Mouse (Mus musculus): ENCODE measurements at regions not wholly inside any gene's neighbourhood (a gene's known extent, or its start where the extent isn't known, plus 50 kb on each side); places are given as distances from the start of the nearest gene placed in this dataset.

- H3K4me2 ChIP-seq (ENCODE audit: low read depth) = no peak overlapping the region
- H3K27me3 ChIP-seq (ENCODE audit: control insufficient read depth, insufficient read depth, insufficient read length) = no peaks in the 10 kb centered on the region
- no peak overlapping the region for H3ac ChIP-seq (ENCODE audit: control insufficient read depth, insufficient read length)
- no peak overlapping the region for H3K4me3 ChIP-seq
- H3K79me2 ChIP-seq (ENCODE audit: control insufficient read depth, insufficient read depth) = no peaks in the 10 kb centered on the region
- TF ChIP-seq MYOG (IDR thresholded peaks at IDR 0.05; ENCODE audit: control insufficient read depth in 1 of 3, insufficient read depth in 1 of 3, insufficient read length in 2 of 3, low read depth in 2 of 3) (no peak), USF1 (IDR thresholded peaks at IDR 0.05; ENCODE audit: low read depth) (peak; percentile 38)
- H3K36me3 ChIP-seq (ENCODE audit: control insufficient read depth, insufficient read depth) = no peaks in the 10 kb centered on the region
Observed at GRCm38 (mm10) chr5:105990777-105991176, 114.4 kb downstream of the Zfp326 start.

- H3K4me3 ChIP-seq = no peak overlapping the region
- no peaks in the 10 kb centered on the region for H3K36me3 ChIP-seq (ENCODE audit: control insufficient read depth, insufficient read depth)
- no peak overlapping the region for H3K4me2 ChIP-seq (ENCODE audit: low read depth)
- TF ChIP-seq POLR2AphosphoS2 (IDR thresholded peaks at IDR 0.05; ENCODE audit: insufficient read length, low read depth) (no peak), MYOG (IDR thresholded peaks at IDR 0.05; ENCODE audit: control insufficient read depth in 1 of 3, insufficient read depth in 1 of 3, insufficient read length in 2 of 3, low read depth in 2 of 3) (no peak), REST (IDR thresholded peaks at IDR 0.05; ENCODE audit: insufficient read depth, insufficient read length) (no peak), MAX (IDR thresholded peaks at IDR 0.05; ENCODE audit: low read depth) (no peak), CEBPB (IDR thresholded peaks at IDR 0.05; ENCODE audit: insufficient read depth, poor library complexity, severe bottlenecking) (no peak), TCF12 (IDR thresholded peaks at IDR 0.05; ENCODE audit: insufficient read depth, poor library complexity, severe bottlenecking) (no peak), MYOD1 (IDR thresholded peaks at IDR 0.05; ENCODE audit: control insufficient read depth in 1 of 3, insufficient read length in 2 of 3, low read depth in 2 of 3) (no peak), TCF3 (IDR thresholded peaks at IDR 0.05; ENCODE audit: insufficient read length, low read depth) (no peak), E2F4 (IDR thresholded peaks at IDR 0.05; ENCODE audit: insufficient read depth) (no peak), POLR2A (IDR thresholded peaks at IDR 0.05; ENCODE audit: insufficient read length, low read depth) (no peak), USF1 (IDR thresholded peaks at IDR 0.05; ENCODE audit: low read depth) (no peak), SRF (IDR thresholded peaks at IDR 0.05; ENCODE audit: control insufficient read depth, insufficient read length, low read depth) (no peak)
- H3K27me3 ChIP-seq (ENCODE audit: control insufficient read depth, insufficient read depth, insufficient read length) = no peaks in the 10 kb centered on the region
- no peaks in the 10 kb centered on the region for H3K79me2 ChIP-seq (ENCODE audit: control insufficient read depth, insufficient read depth)
- H3ac ChIP-seq (ENCODE audit: control insufficient read depth, insufficient read length) = no peak overlapping the region
Observed at GRCm38 (mm10) chr5:105986401-105986800, 110.0 kb downstream of the Zfp326 start.

GRCm38 (mm10) chr5:105983131-105983530, 106.8 kb downstream of the Zfp326 start:
- TF ChIP-seq MYOG (IDR thresholded peaks at IDR 0.05; ENCODE audit: control insufficient read depth in 1 of 3, insufficient read depth in 1 of 3, insufficient read length in 2 of 3, low read depth in 2 of 3) (no peak), MAX (IDR thresholded peaks at IDR 0.05; ENCODE audit: low read depth) (no peak), MYOD1 (IDR thresholded peaks at IDR 0.05; ENCODE audit: control insufficient read depth in 1 of 3, insufficient read length in 2 of 3, low read depth in 2 of 3) (no peak), POLR2AphosphoS2 (IDR thresholded peaks at IDR 0.05; ENCODE audit: insufficient read length, low read depth) (no peak), CEBPB (IDR thresholded peaks at IDR 0.05; ENCODE audit: insufficient read depth, poor library complexity, severe bottlenecking) (no peak), E2F4 (IDR thresholded peaks at IDR 0.05; ENCODE audit: insufficient read depth) (no peak), POLR2A (IDR thresholded peaks at IDR 0.05; ENCODE audit: insufficient read length, low read depth) (no peak), USF1 (IDR thresholded peaks at IDR 0.05; ENCODE audit: low read depth) (no peak), REST (IDR thresholded peaks at IDR 0.05; ENCODE audit: insufficient read depth, insufficient read length) (no peak), SRF (IDR thresholded peaks at IDR 0.05; ENCODE audit: control insufficient read depth, insufficient read length, low read depth) (no peak), TCF12 (IDR thresholded peaks at IDR 0.05; ENCODE audit: insufficient read depth, poor library complexity, severe bottlenecking) (no peak), TCF3 (IDR thresholded peaks at IDR 0.05; ENCODE audit: insufficient read length, low read depth) (no peak)
- Histone ChIP-seq H3K36me3 (ENCODE audit: control insufficient read depth, insufficient read depth) (no peaks in the 10 kb centered on the region), H3K27me3 (ENCODE audit: control insufficient read depth, insufficient read depth, insufficient read length) (peaks cover 15% of the 10 kb centered on the region), H3K79me2 (ENCODE audit: control insufficient read depth, insufficient read depth) (no peaks in the 10 kb centered on the region), H3K4me2 (ENCODE audit: low read depth) (no peak overlapping the region), H3K4me3 (no peak overlapping the region), H3ac (ENCODE audit: control insufficient read depth, insufficient read length) (no peak overlapping the region)

- no peak for TF ChIP-seq TCF3 (IDR thresholded peaks at IDR 0.05; ENCODE audit: insufficient read length, low read depth)
- TF ChIP-seq E2F4 (IDR thresholded peaks at IDR 0.05; ENCODE audit: insufficient read depth) = no peak
- TF ChIP-seq CEBPB (IDR thresholded peaks at IDR 0.05; ENCODE audit: insufficient read depth, poor library complexity, severe bottlenecking) = no peak
- no peak for TF ChIP-seq POLR2A (IDR thresholded peaks at IDR 0.05; ENCODE audit: insufficient read length, low read depth)
- TF ChIP-seq REST (IDR thresholded peaks at IDR 0.05; ENCODE audit: insufficient read depth, insufficient read length) = no peak
- no peak for TF ChIP-seq TCF12 (IDR thresholded peaks at IDR 0.05; ENCODE audit: insufficient read depth, poor library complexity, severe bottlenecking)
- TF ChIP-seq MYOG (IDR thresholded peaks at IDR 0.05; ENCODE audit: control insufficient read depth in 1 of 3, insufficient read depth in 1 of 3, insufficient read length in 2 of 3, low read depth in 2 of 3) = no peak
- TF ChIP-seq POLR2AphosphoS2 (IDR thresholded peaks at IDR 0.05; ENCODE audit: insufficient read length, low read depth) = no peak
- Histone ChIP-seq H3K27me3 (ENCODE audit: control insufficient read depth, insufficient read depth, insufficient read length) (peaks cover 25% of the 10 kb centered on the region), H3K4me2 (ENCODE audit: low read depth) (no peak overlapping the region)
Observed at GRCm38 (mm10) chr5:105976746-105977145, 100.4 kb downstream of the Zfp326 start.

GRCm38 (mm10) chr5:105976076-105976475, 99.7 kb downstream of the Zfp326 start:
- no peak for TF ChIP-seq POLR2AphosphoS2 (IDR thresholded peaks at IDR 0.05; ENCODE audit: insufficient read length, low read depth)
- Histone ChIP-seq H3ac (ENCODE audit: control insufficient read depth, insufficient read length) (no peak overlapping the region), H3K79me2 (ENCODE audit: control insufficient read depth, insufficient read depth) (no peaks in the 10 kb centered on the region), H3K27me3 (ENCODE audit: control insufficient read depth, insufficient read depth, insufficient read length) (peaks cover 25% of the 10 kb centered on the region), H3K4me3 (no peak overlapping the region), H3K36me3 (ENCODE audit: control insufficient read depth, insufficient read depth) (no peaks in the 10 kb centered on the region), H3K4me2 (ENCODE audit: low read depth) (no peak overlapping the region)

More at GRCm38 (mm10) chr5:105976746-105977145, 100.4 kb downstream of the Zfp326 start:
- no peaks in the 10 kb centered on the region for H3K36me3 ChIP-seq (ENCODE audit: control insufficient read depth, insufficient read depth)
- no peaks in the 10 kb centered on the region for H3K79me2 ChIP-seq (ENCODE audit: control insufficient read depth, insufficient read depth)
- H3K4me3 ChIP-seq = no peak overlapping the region
- H3ac ChIP-seq (ENCODE audit: control insufficient read depth, insufficient read length) = no peak overlapping the region
